Mouse (Mus musculus): ENCODE measurements at regions not wholly inside any gene's neighbourhood (a gene's known extent, or its start where the extent isn't known, plus 50 kb on each side); places are given as distances from the start of the nearest gene placed in this dataset.

- DNase-seq: no peak
Observed at GRCm38 (mm10) chr19:27142181-27142580, 74.1 kb upstream of the Vldlr start.

GRCm38 (mm10) chr19:27147404-27147803 lies 68.9 kb upstream of the Vldlr start:
- no peak for DNase-seq

GRCm38 (mm10) chr19:27148330-27148729 lies 68.0 kb upstream of the Vldlr start:
- peak; percentile 5 to 7 for DNase-seq

GRCm38 (mm10) chr19:27149567-27149966 lies 66.7 kb upstream of the Vldlr start:
- no peak for DNase-seq

- no peak for DNase-seq
Observed at GRCm38 (mm10) chr19:27161933-27162332, 54.4 kb upstream of the Vldlr start.
